Mouse (Mus musculus) olfactory bulb, adult 2 months (tissue): ENCODE measurements around the gene Adgrl3.

Experiments
- CTCF ChIP-seq: fragments of 200-500 bp; IDR thresholded peaks from 2 replicates; pipeline ENCODE4 v1.5.1; 2012; ENCODE audit warnings: low read depth, mild to moderate bottlenecking, low read length, moderate library complexity; ENCODE audit not compliant: insufficient read depth
- POLR2A ChIP-seq: fragments of 200-500 bp; IDR thresholded peaks from 2 replicates; pipeline ENCODE4 v1.6.1; 2012; ENCODE audit warnings: mild to moderate bottlenecking, low read depth, low read length, moderate library complexity; ENCODE audit not compliant: insufficient read depth

DNA sequence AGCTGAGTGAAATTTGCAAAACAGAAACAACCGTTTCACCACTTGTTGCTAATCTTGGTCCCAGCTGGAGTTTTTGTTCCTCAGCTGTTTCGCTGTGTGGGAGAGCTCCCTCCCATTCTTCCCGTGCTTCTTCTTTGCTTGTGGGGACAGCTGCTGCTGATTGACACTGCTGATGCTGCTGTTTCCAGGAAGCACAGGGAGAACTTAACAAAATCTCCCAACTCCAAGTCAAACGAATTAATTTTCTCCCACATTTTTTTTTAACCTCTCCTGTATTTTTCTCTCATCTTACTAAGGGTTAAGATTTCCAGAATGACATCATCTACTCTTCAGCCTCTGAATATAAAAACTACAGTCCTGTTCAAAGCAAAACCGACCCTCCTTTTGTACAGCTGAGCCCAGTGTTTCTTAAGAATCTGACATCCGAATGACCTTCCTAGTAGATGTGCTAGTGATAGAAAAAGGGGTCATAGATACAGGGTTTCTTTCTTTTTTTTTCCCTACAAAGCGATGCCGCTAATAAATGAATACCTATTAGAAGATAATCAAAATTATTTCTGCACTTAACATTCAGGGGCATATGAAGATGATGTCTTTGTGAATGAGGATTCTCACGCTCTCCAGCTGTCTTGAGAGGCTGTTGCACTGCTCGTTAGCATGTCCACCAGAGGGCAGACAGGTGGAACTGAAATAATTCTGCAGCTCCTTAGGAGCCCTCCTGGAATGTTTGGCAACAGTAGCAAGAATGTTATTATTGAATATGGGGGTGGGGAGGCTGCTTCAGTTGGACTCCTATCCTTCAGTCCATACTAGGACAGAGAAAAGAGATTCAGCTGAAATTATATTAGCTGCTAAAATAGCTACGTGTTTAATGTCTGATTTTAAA, 499.8 kb downstream of the Adgrl3 start:
- TF ChIP-seq CTCF (no peak), POLR2A (no peak)
